Mouse (Mus musculus): Measurements from ENCODE around the gene Fxyd6.

Fxyd6 gene

GRCm38 (mm10) chr9:45370117-45370561 lies at the start of gene Fxyd6:
Gene Fxyd6 (plus strand): TSS chr9:45370185.
- DNase-seq (ENCODE audit: low spot score) = no peak

- no peak for DNase-seq (ENCODE audit: low spot score)
These were observed 48.5 kb upstream of the Fxyd6 start for GRCm38 (mm10) chr9:45321465-45321864.

GRCm38 (mm10) chr9:45321946-45322430 lies 48.0 kb upstream of the Fxyd6 start:
- DNase-seq (ENCODE audit: low spot score) = no peak

GRCm38 (mm10) chr9:45326390-45326789 lies 43.6 kb upstream of the Fxyd6 start:
- DNase-seq (ENCODE audit: low spot score) = no peak

- no peak for DNase-seq (ENCODE audit: low spot score)
These were observed 41.7 kb upstream of the Fxyd6 start for GRCm38 (mm10) chr9:45328263-45328662.

- DNase-seq (ENCODE audit: low spot score) = no peak
These were observed 40.4 kb upstream of the Fxyd6 start for GRCm38 (mm10) chr9:45329577-45329976.

GRCm38 (mm10) chr9:45337406-45337805 lies 32.6 kb upstream of the Fxyd6 start:
- no peak for DNase-seq (ENCODE audit: low spot score)

- DNase-seq (ENCODE audit: low spot score) = no peak
These were observed 26.9 kb upstream of the Fxyd6 start for GRCm38 (mm10) chr9:45343066-45343465.

GRCm38 (mm10) chr9:45345516-45345915 lies 24.5 kb upstream of the Fxyd6 start:
- no peak for DNase-seq (ENCODE audit: low spot score)

GRCm38 (mm10) chr9:45346276-45346675 lies 23.7 kb upstream of the Fxyd6 start:
- DNase-seq (ENCODE audit: low spot score) = no peak

- DNase-seq (ENCODE audit: low spot score) = no peak
These were observed 21.4 kb upstream of the Fxyd6 start for GRCm38 (mm10) chr9:45348560-45348959.

- DNase-seq (ENCODE audit: low spot score) = no peak
These were observed 20.8 kb upstream of the Fxyd6 start for GRCm38 (mm10) chr9:45349181-45349580.

- DNase-seq (ENCODE audit: low spot score) = no peak
These were observed 20.1 kb upstream of the Fxyd6 start for GRCm38 (mm10) chr9:45349851-45350250.

GRCm38 (mm10) chr9:45355192-45355591 lies 14.8 kb upstream of the Fxyd6 start:
- DNase-seq (ENCODE audit: low spot score) = no peak

GRCm38 (mm10) chr9:45358356-45358755 lies 11.6 kb upstream of the Fxyd6 start:
- no peak for DNase-seq (ENCODE audit: low spot score)

- DNase-seq (ENCODE audit: low spot score) = no peak
These were observed 7.9 kb upstream of the Fxyd6 start for GRCm38 (mm10) chr9:45362051-45362461.

- no peak for DNase-seq (ENCODE audit: low spot score)
These were observed 6.3 kb upstream of the Fxyd6 start for GRCm38 (mm10) chr9:45363639-45364214.

GRCm38 (mm10) chr9:45367716-45368115 lies 2.3 kb upstream of the Fxyd6 start:
- DNase-seq (ENCODE audit: low spot score) = no peak

- no peak for DNase-seq (ENCODE audit: low spot score)
These were observed 1.6 kb upstream of the Fxyd6 start for GRCm38 (mm10) chr9:45368341-45368901.

GRCm38 (mm10) chr9:45370616-45371336 lies 791 bp downstream of the Fxyd6 start:
- DNase-seq (ENCODE audit: low spot score) = no peak

- no peak for DNase-seq (ENCODE audit: low spot score)
These were observed 1.3 kb downstream of the Fxyd6 start for GRCm38 (mm10) chr9:45371337-45371707.

- DNase-seq (ENCODE audit: low spot score) = no peak
These were observed 3.9 kb downstream of the Fxyd6 start for GRCm38 (mm10) chr9:45373896-45374295.

- DNase-seq (ENCODE audit: low spot score) = no peak
These were observed 5.1 kb downstream of the Fxyd6 start for GRCm38 (mm10) chr9:45374988-45375502.

Data from urinary bladder, postnatal 10 days (tissue).